Mouse (Mus musculus) bone marrow macrophage, adult 2 months (primary cell): ENCODE measurements at regions not wholly inside any gene's neighbourhood (a gene's known extent, or its start where the extent isn't known, plus 50 kb on each side); places are given as distances from the start of the nearest gene placed in this dataset.

Experiments
- CTCF ChIP-seq: IDR thresholded peaks from 2 replicates; pipeline ENCODE4 v1.5.1; 2012; ENCODE audit warnings: low read depth, mild to moderate bottlenecking, low read length, moderate library complexity
- POLR2A ChIP-seq: IDR thresholded peaks from 2 replicates; pipeline ENCODE4 v1.6.1; 2012; ENCODE audit warnings: mild to moderate bottlenecking, low read depth, low read length, borderline replicate concordance

GRCm38 (mm10) chr6:31220184-31220931, 178.2 kb upstream of the Mkln1 start:
- no peak for TF ChIP-seq POLR2A
- no peak for TF ChIP-seq CTCF
